8 mouse cellular contexts compared by ENCODE assay signal in the genomic region with DNA sequence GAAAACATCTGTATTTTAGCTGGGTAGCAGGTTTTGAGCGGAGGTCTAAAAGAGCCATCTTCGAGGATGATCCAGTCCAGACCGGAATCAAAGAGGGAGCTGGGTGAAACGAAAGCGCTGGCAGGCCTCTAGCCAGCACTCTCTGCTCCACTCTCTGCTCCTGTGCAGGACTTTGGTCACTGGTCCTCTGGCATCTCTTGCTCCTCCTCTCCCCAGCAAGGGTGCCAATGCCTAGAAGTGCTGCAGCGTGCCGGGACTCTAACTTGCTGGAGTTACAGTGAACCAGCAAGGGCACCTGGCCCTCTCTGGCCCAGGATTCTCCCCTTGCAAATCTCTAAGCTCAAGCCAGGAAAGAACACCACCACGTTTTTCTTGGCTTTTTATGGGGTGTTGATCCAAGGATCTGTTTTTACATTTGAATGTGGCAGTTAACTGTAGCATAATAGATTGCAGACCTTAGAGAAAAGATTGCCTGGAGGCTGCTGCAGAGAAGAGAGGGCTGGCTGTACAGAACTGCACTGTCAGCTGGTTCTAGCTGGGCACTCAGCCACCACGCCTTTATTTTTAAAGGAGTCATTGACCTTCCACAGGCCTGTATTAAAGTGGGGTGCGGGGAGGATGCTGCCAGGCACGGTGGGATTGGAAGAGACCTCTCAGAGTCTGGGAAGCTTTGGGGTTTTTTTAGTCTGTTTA.
DNase-seq lines count a peak whose midpoint lies in the region; ATAC-seq and TF ChIP-seq lines count a peak whose summit lies in the region.

No protein-coding gene starts in this region.

- DNase-seq in frontal cortex, postnatal 25 days (ENCODE audit: low spot score in 2 of 2): no peak
- DNase-seq in embryo, embryonic 11.5 days (ENCODE audit: low read depth, low spot score): peak; percentile 24
- peak; percentile 40 for DNase-seq in gastrocnemius, postnatal 25 days
- DNase-seq in hindlimb bud, embryonic 11.5 days (ENCODE audit: extremely low spot score, low read depth, low spot score): peak; percentile 85
- peak; percentile 17 to 31 for DNase-seq in left cerebral cortex, adult 2 months (ENCODE audit: extremely low spot score in 1 of 2, low spot score in 2 of 2)
- peak; percentile 77 for DNase-seq in midbrain, embryonic 14.5 days
- DNase-seq in testis, postnatal 14 days (ENCODE audit: low spot score): peak; percentile 33

- peak overlapping the region; percentile 55 for H3K27ac ChIP-seq in left cerebral cortex, adult 2 months
- H3K27ac ChIP-seq in midbrain, embryonic 14.5 days (replicated peaks; ENCODE audit: low read depth, low read length): peak overlapping the region; percentile 58

- peak overlapping the region; percentile 24 for H3K4me2 ChIP-seq in midbrain, embryonic 14.5 days (ENCODE audit: low read length)

- H3K4me3 ChIP-seq in left cerebral cortex, adult 2 months: no peak overlapping the region
- H3K4me3 ChIP-seq in midbrain, embryonic 14.5 days (replicated peaks; ENCODE audit: low read depth, low read length): no peak overlapping the region

- peak; percentile 54 for ATAC-seq in frontal cortex, adult (ENCODE audit: low TSS enrichment)
- peak; percentile 83 for ATAC-seq in midbrain, embryonic 14.5 days (ENCODE audit: low FRiP score, low TSS enrichment)

- no peaks in the 10 kb centered on the region for H3K27me3 ChIP-seq in midbrain, embryonic 14.5 days (ENCODE audit: control insufficient read depth, insufficient read depth, low read length)

- intact Hi-C loops in left cerebral cortex, adult 2 months (cut with DNase I): loop anchor here (2.0 kb wide), 1 partner anchor 103 kb away; no protein-coding TSS in a partner anchor

- WGBS in midbrain, embryonic 14.5 days: 15% methylated on average over 11 of the region's 11 CpGs

- no peak for TF ChIP-seq CTCF in left cerebral cortex, adult 2 months (IDR thresholded peaks at IDR 0.05)

- no peaks in the 10 kb centered on the region for H3K36me3 ChIP-seq in midbrain, embryonic 14.5 days (ENCODE audit: control insufficient read depth, insufficient read depth, low read length)

- H3K9ac ChIP-seq in midbrain, embryonic 14.5 days (replicated peaks; ENCODE audit: low read length): no peak overlapping the region

- H3K4me1 ChIP-seq in midbrain, embryonic 14.5 days (ENCODE audit: control insufficient read depth, insufficient read depth, low read length): peaks cover 33% of the 10 kb centered on the region

- H3K9me3 ChIP-seq in midbrain, embryonic 14.5 days (ENCODE audit: control insufficient read depth, low read length): no peaks in the 10 kb centered on the region

Comparison
In these comparisons a context has a peak if more than half of its experiments do, and no peak if none do; other contexts are left out.
1. DNase-seq: peak in embryo, embryonic 11.5 days (single experiment), gastrocnemius, postnatal 25 days (single experiment), hindlimb bud, embryonic 11.5 days (single experiment), left cerebral cortex, adult 2 months (2 of 2), midbrain, embryonic 14.5 days (single experiment) and testis, postnatal 14 days (single experiment); none in frontal cortex, postnatal 25 days (0 of 2).